Mouse (Mus musculus) heart, adult 2 months (tissue): ENCODE results near the gene Aatk. TPM values are rescaled to one million over a fixed set of nuclear protein-coding genes. Genes with fewer than 3 reads are reported as not detected.

ENCODE experiments used
- DNase-seq, 2 experiments: peaks; one replicate each; pipeline ENCODE4 v3.0.0; 2021
- H3K27ac ChIP-seq: fragments of 200-600 bp; 2 replicates; pipeline ENCODE4 v1.8.1; 2022
- H3K27me3 ChIP-seq: fragments of 200-500 bp; 2 replicates; pipeline ENCODE4 v1.6.1; 2012; ENCODE audit warnings: mild to moderate bottlenecking, low read length, inconsistent platforms, mixed read lengths; ENCODE audit not compliant: control insufficient read depth, insufficient read depth
- H3K36me3 ChIP-seq: fragments of 200-500 bp; 2 replicates; pipeline ENCODE4 v1.6.1; 2012; ENCODE audit warnings: low read length, inconsistent platforms; ENCODE audit not compliant: control insufficient read depth, insufficient read depth
- H3K4me1 ChIP-seq: fragments of 200-500 bp; 2 replicates; pipeline ENCODE4 v1.6.1; 2011; ENCODE audit warnings: low read length; ENCODE audit not compliant: control insufficient read depth, insufficient read depth
- H3K4me3 ChIP-seq: fragments of 200-600 bp; 2 replicates; pipeline ENCODE4 v1.8.1; 2022
- H3K79me2 ChIP-seq: fragments of 200-500 bp; replicated peaks from 2 replicates; pipeline ENCODE4 v1.6.1; 2012; ENCODE audit warnings: mild to moderate bottlenecking, inconsistent platforms, low read length, moderate library complexity, mixed read lengths; ENCODE audit not compliant: control insufficient read depth, insufficient read depth
- H3K9ac ChIP-seq: fragments of 200-500 bp; 2 replicates; pipeline ENCODE4 v1.6.1; 2012; ENCODE audit warnings: low read depth, mild to moderate bottlenecking, control low read depth, inconsistent platforms, low read length, mixed read lengths
- CTCF ChIP-seq: fragments of 200-600 bp; IDR thresholded peaks from 2 replicates; pipeline ENCODE4 v1.8.1; 2022; ENCODE audit warnings: antibody characterized with exemption, mild to moderate bottlenecking, moderate library complexity
- EP300 ChIP-seq: fragments of 200-500 bp; IDR thresholded peaks from 2 replicates; pipeline ENCODE4 v1.6.1; 2011; ENCODE audit warnings: low read depth, low read length, control low read depth; ENCODE audit not compliant: insufficient read depth
- POLR2A ChIP-seq: fragments of 200-500 bp; IDR thresholded peaks from 2 replicates; pipeline ENCODE4 v1.6.1; 2011; ENCODE audit warnings: mild to moderate bottlenecking, low read depth, low read length, control low read depth; ENCODE audit not compliant: insufficient read depth
- WGBS: fragments of 180-500 bp; shearing (Covaris S2); methylation state at CpG from one replicate; pipeline ENCODE4 v1.1.7; 2018; 5-methylcytosine and 5-hydroxymethylcytosine counted together
- intact Hi-C: fragments of 180-260 bp; cut with DNase I; formaldehyde crosslinking; loops from one replicate; pipeline ENCODE4 v1.15.1; 2025
- polyA plus RNA-seq: library from polyadenylated mRNA; depleted of rRNA; stranded (reverse); fragments of >200 nt; gene quantifications from 2 replicates; pipeline ENCODE4 v1.2.3, GENCODE M21; 2012
- total RNA-seq, 2 experiments: library from RNA; stranded (reverse); gene quantifications; 2 replicates each; pipeline ENCODE4 v1.2.3; 2021

Aatk gene
- total and polyA plus RNA-seq, 3 experiments, result 3.6 to 10.3 (median 4.7) TPM

DNA sequence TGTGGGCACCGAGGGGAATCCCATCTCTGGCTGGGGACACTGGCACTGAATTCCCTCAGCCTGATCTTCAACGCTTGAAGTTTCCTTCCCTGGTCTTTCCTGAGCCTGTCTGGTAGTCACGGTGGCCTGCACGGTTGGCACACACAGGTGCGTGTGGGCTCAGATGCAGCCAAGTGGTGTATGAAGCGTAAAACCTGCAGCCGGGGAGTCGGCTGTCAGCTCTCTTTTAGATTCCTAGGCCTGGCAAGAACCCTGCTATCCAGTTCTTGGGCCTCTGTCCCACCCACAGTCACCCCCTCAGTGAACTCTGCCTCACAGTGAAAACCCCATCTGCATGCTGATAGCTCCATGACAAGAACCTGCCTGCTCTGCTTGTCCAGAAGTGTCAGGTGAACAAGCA lies 13.7 kb upstream of the Aatk start:
- H3K9ac ChIP-seq, result no peak overlapping the region
- no peak overlapping the region for H3K27ac ChIP-seq
- intact Hi-C loops, result no loop called here
- H3K36me3 ChIP-seq, result no peaks in the 10 kb centered on the region
- H3K4me1 ChIP-seq, result no peaks in the 10 kb centered on the region
- WGBS, result 73% methylated on average over 8 of the region's 8 CpGs
- TF ChIP-seq CTCF (no peak), POLR2A (no peak), EP300 (no peak)
- H3K27me3 ChIP-seq, result no peaks in the 10 kb centered on the region
- H3K4me3 ChIP-seq, result no peak overlapping the region
- no peak for DNase-seq
- H3K79me2 ChIP-seq, result no peaks in the 10 kb centered on the region

DNA sequence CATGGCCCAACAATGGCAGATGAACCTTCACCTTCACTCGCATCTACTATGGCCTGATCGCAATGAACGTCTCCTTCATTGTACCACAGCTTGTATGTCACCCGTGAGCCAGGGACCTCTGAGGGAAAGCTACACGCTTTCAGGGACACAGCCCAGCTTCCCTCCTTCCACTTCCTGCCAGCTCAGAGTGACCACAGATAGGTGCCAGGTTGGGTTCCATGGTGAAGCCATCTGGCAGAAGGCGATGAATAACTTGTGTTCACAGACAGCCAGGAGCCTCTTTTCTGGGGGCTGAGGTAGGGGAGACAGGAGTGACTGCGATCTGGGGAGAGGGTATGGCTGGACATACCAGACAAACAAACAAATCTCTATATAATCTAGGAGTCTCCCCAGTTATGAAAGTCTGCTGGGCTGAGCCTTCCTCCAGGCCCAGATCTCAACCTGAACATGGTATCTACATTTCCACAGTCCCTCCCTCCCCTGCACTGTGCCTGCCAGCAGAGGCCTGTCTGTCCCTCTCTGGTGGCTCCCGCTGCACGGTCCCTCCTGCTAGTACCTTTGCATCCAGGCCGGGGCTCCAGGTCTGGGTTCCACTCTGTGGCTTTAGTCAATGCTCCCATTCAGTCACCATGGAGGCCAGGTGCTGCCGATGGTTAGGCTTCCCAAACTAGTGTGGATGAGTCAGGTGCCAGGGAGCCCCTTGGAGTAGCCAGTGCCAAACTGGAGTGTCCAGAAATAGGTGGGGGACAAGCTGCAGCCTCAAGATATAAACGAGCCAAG lies 9.2 kb upstream of the Aatk start:
- DNase-seq, result no peak
- Histone ChIP-seq H3K36me3 (no peaks in the 10 kb centered on the region), H3K4me3 (no peak overlapping the region), H3K27ac (no peak overlapping the region), H3K79me2 (no peaks in the 10 kb centered on the region), H3K4me1 (peaks cover 2% of the 10 kb centered on the region; the same call in 1 of the 2 replicates), H3K9ac (no peak overlapping the region), H3K27me3 (no peaks in the 10 kb centered on the region)
- intact Hi-C loops, result no loop called here
- TF ChIP-seq EP300 (no peak), POLR2A (no peak), CTCF (no peak)
- 77% methylated on average over 12 of the region's 12 CpGs for WGBS

DNA sequence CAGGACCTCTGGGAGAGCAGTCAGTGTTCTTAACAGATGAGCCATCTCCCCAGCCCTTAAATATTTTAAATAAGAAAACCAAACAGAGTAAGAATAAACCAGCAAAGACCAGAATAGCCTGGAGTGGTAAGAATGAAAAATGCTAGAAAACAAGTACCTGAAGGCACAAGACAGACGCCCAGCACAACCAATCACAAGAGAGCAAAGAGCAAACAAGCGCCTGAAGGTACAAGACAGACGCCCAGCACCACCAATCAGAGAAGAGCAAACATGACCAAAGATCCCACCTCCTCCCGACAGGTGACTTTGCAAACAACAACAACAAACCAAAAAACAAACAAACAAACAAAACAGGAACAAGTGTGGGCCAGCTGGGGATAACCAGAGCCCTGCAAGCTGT lies 6.9 kb upstream of the Aatk start:
- intact Hi-C loops, result no loop called here
- WGBS, result 95% methylated on average over 4 of the region's 4 CpGs

DNA sequence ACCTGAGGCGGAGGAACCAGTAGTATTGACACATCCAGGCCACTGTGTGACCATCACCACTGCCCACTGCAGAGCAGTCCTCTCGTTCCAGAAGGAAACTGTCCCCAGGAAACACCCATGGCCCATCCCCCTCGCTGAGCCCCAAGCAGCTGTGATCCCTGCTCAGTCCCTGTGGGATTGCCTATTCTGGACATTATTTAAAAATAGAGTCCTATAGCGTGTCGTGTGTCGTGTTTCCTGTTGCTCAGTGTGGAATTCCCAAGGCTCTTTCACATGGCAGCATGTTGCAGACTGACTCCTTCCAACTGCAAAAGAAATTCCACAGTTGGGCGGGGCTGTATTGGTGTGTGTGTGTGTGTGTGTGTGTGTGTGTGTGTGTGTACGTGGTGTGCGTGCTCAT lies 5.3 kb upstream of the Aatk start:
- no peaks in the 10 kb centered on the region for H3K36me3 ChIP-seq
- H3K27ac ChIP-seq, result no peak overlapping the region; the same call in 1 of the 2 replicates
- no peak overlapping the region for H3K9ac ChIP-seq
- peak; percentile 42 to 49 for DNase-seq
- H3K27me3 ChIP-seq, result peaks cover 6% of the 10 kb centered on the region
- H3K4me1 ChIP-seq, result peaks cover 4% of the 10 kb centered on the region
- no peak overlapping the region for H3K4me3 ChIP-seq
- 40% methylated on average over 9 of the region's 9 CpGs for WGBS
- H3K79me2 ChIP-seq, result no peaks in the 10 kb centered on the region
- TF ChIP-seq POLR2A (no peak), CTCF (no peak), EP300 (no peak)
- intact Hi-C loops, result no loop called here

More for the DNA sequence above, 6.9 kb upstream of the Aatk start:
- Histone ChIP-seq H3K27ac (no peak overlapping the region), H3K36me3 (no peaks in the 10 kb centered on the region), H3K27me3 (no peaks in the 10 kb centered on the region), H3K9ac (no peak overlapping the region), H3K4me1 (peaks cover 2% of the 10 kb centered on the region; the same call in 1 of the 2 replicates), H3K79me2 (no peaks in the 10 kb centered on the region), H3K4me3 (no peak overlapping the region)
- TF ChIP-seq CTCF (no peak), EP300 (no peak), POLR2A (no peak)
- no peak for DNase-seq

DNA sequence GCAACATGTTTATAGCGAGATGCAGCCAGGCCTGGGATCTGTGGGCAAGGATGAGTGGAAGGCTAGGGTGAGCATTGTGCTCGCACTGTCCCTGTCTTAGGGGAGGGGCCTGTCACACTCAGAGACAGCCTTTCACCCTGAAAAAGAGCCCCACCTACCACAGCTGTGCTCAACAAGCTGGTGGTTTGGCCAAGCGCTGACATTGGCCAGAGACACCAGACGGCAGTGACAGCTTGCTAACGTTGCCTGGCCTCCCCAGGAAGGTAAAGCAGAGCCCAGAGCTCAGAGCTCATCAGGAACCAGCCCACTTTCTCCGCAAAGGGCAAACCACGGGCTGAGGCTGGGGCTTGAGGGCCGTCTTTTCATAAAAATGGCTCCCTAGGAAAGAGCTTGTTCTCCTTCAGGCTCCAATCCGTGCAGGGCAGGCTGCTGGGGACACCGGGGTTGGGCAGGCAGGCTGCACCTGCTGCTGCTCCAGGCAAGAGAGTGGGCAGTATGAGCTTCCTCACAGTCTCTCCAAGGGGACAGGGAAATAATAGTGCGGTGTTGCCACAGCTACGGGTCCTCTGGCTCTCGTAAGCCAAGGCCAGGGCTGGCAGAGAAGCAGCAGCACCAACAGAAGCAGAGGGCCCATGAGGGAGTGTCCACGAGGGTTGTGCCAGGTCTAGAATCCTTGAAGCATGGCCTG lies 4.3 kb upstream of the Aatk start:
- Histone ChIP-seq H3K9ac (no peak overlapping the region), H3K79me2 (no peaks in the 10 kb centered on the region), H3K4me1 (peaks cover 4% of the 10 kb centered on the region), H3K27me3 (peaks cover 9% of the 10 kb centered on the region), H3K36me3 (no peaks in the 10 kb centered on the region), H3K4me3 (no peak overlapping the region), H3K27ac (no peak overlapping the region; the same call in 1 of the 2 replicates)
- no peak for TF ChIP-seq POLR2A
- TF ChIP-seq EP300, result no peak
- TF ChIP-seq CTCF, result no peak
- DNase-seq, result no peak
- intact Hi-C loops, result no loop called here
- WGBS, result 65% methylated on average over 14 of the region's 14 CpGs

DNA sequence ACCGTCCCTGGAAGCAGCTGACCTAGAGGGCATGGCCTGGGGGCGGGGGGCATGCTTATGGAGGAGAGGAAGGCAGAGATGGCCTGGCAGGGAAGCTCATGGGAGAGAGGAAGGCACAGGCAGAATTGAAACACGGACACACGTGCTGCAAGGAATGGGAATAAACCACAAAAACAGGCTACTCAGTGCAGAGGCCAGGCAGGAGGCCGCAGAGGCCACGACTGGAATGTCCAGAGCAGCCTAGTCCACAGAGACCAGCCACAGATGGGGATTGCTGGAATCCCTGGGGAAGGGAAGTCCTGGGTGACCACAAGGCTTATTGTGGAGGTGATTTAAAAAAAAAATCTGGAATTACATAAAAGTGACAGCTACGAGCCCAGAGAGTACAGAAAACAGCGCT lies 2.1 kb upstream of the Aatk start:
- H3K27me3 ChIP-seq, result peaks cover 9% of the 10 kb centered on the region
- peak in 1 of 2 experiments; percentile 36 for DNase-seq
- no peak for TF ChIP-seq POLR2A
- TF ChIP-seq EP300, result no peak
- TF ChIP-seq CTCF, result no peak
- H3K36me3 ChIP-seq, result no peaks in the 10 kb centered on the region
- WGBS, result 78% methylated on average over 8 of the region's 8 CpGs
- intact Hi-C loops, result no loop called here
- peaks cover 4% of the 10 kb centered on the region for H3K4me1 ChIP-seq
- H3K79me2 ChIP-seq, result no peaks in the 10 kb centered on the region
- H3K9ac ChIP-seq, result no peak overlapping the region
- H3K27ac ChIP-seq, result no peak overlapping the region
- no peak overlapping the region for H3K4me3 ChIP-seq
